Mouse (Mus musculus): ENCODE results near the gene Eml1.

DNA sequence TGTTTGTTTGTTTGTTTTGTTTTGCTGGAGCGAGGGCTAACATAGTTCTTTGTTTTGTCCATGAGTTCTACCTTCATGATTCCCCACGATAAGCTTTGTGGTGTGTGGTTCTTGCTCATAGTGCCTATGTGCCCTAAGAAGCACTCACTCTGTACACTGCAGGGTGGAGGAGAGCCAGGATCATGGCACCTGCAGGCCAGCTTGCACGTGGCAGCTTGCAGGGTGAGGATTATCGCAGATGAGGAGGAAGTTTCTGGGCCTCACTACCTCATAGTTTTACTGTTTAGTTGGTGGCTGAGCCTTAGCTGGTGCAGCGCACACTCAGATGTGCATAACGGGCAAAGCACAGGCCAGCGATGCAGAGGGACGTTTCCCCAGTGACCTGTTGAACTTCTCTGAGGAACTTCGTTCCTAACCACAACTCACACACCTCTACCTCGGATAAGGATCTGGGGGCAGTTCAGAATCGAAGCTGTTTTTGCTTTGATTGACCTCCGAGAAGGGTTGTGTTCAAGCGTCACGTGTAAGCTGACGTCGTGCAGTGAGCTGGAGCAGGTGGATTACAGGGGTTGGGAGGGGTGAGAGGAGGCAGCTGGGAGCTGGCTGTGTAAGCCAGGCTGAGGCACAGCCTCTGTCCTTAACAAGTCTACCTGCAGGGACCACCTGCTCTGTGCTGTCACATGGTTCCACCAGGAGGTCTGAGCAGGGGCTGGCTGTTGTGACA, 81.6 kb downstream of the Eml1 start:
- TF ChIP-seq POLR2A (IDR thresholded peaks at IDR 0.05; ENCODE audit: insufficient read depth, low read depth, low read length) (no peak), CTCF (IDR thresholded peaks at IDR 0.05; ENCODE audit: insufficient read depth, low read depth, low read length) (no peak)

All from olfactory bulb, adult 2 months (tissue).